Mouse (Mus musculus) cerebellum, adult 2 months (tissue): ENCODE results near the gene Arhgef15.
"Not testable (repeated sequence)": the region's sequence is repeated elsewhere in the genome, so short reads cannot be mapped to it uniquely, and the experiment has no call there.

ENCODE experiments used
- CTCF ChIP-seq: fragments of 200-500 bp; IDR thresholded peaks from 2 replicates; pipeline ENCODE4 v1.5.1; 2011; ENCODE audit warnings: low read depth, mild to moderate bottlenecking, control low read depth, low read length, moderate library complexity, borderline replicate concordance; ENCODE audit not compliant: insufficient read depth
- POLR2A ChIP-seq: fragments of 200-500 bp; IDR thresholded peaks from 2 replicates; pipeline ENCODE4 v1.6.1; 2011; ENCODE audit warnings: low read length, control low read depth, borderline replicate concordance; ENCODE audit not compliant: insufficient read depth

- TF ChIP-seq CTCF, POLR2A: not testable (repeated sequence)
Observed at GRCm38 (mm10) chr11:68936951-68937350, 20.3 kb downstream of the Arhgef15 start.
